Comparison of ENCODE assay signal across 13 mouse cellular contexts in the genomic region with DNA sequence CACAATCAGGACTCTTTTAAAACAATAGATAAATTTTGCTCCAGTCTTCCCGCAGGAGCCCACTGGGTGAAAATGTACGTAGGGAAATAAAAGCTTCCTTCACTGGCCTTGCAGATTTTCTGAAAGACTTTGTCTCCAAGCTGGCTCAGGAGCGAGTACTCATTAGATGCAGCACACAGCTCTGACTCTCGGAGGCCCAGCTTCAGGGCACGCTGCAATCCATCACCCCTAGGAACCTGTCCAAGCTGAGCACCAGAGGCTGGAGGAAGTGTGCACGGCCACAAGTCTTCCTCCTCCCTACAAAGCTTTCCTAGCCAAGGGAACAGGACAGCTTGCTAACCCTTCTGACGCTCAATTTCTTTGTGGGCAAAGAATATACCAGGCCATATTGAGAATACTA. TPM values are rescaled to one million over a fixed set of nuclear protein-coding genes. Genes with fewer than 3 reads are reported as not detected.
DNase-seq lines count a peak whose midpoint lies in the region; ATAC-seq and TF ChIP-seq lines count a peak whose summit lies in the region.
"Had no signal": no experiment of that assay in that cellular context is flagged by ENCODE, and none has a peak within 500 bp of the region (broad histone marks: within the 10 kb centered on the region; RNA-seq: fewer than 3 reads in every experiment).

No protein-coding gene starts in this region.

- H3K4me3 ChIP-seq in layer of hippocampus, adult 2 months = no peak overlapping the region
- H3K4me3 ChIP-seq in hindbrain, embryonic 14.5 days (replicated peaks; ENCODE audit: low read length) = no peak overlapping the region
- no peak overlapping the region for H3K4me3 ChIP-seq in neural tube, embryonic 13.5 days
- H3K4me3 ChIP-seq: heart, adult 2 months had no signal

- no peaks in the 10 kb centered on the region for H3K36me3 ChIP-seq in hindbrain, embryonic 14.5 days (replicated peaks; ENCODE audit: control insufficient read depth, insufficient read depth)
- no peaks in the 10 kb centered on the region for H3K36me3 ChIP-seq in neural tube, embryonic 13.5 days

- H3K27ac ChIP-seq in layer of hippocampus, adult 2 months = peak overlapping the region; percentile 75
- peak overlapping the region; percentile 62 for H3K27ac ChIP-seq in hindbrain, embryonic 14.5 days
- H3K27ac ChIP-seq in neural tube, embryonic 13.5 days (replicated peaks) = peak overlapping the region; percentile 57
- H3K27ac ChIP-seq: heart, adult 2 months had no signal

- no peak overlapping the region for H3K9ac ChIP-seq in hindbrain, embryonic 14.5 days
- H3K9ac ChIP-seq in neural tube, embryonic 13.5 days = no peak overlapping the region

- 43% methylated on average over 7 of the region's 7 CpGs for WGBS in hindbrain, embryonic 14.5 days
- 22% methylated on average over 7 of the region's 7 CpGs for WGBS in neural tube, embryonic 13.5 days

- no peak overlapping the region for H3K4me2 ChIP-seq in hindbrain, embryonic 14.5 days (replicated peaks)
- no peak overlapping the region for H3K4me2 ChIP-seq in neural tube, embryonic 13.5 days

- peaks cover 31% of the 10 kb centered on the region for H3K4me1 ChIP-seq in hindbrain, embryonic 14.5 days (replicated peaks; ENCODE audit: control insufficient read depth, insufficient read depth, low read length)
- peaks cover 45% of the 10 kb centered on the region for H3K4me1 ChIP-seq in neural tube, embryonic 13.5 days (replicated peaks)

- no peak for TF ChIP-seq CTCF in layer of hippocampus, adult 2 months (conservative IDR thresholded peaks at IDR 0.05)

- no peak for DNase-seq in layer of hippocampus, adult 2 months (ENCODE audit: low spot score in 2 of 2)
- DNase-seq in layer of hippocampus, postnatal 10 days (ENCODE audit: low spot score in 2 of 2) = no peak
- peak; percentile 63 for DNase-seq in embryo, embryonic 10.5 days (ENCODE audit: low spot score)
- peak; percentile 49 for DNase-seq in hindbrain, embryonic 14.5 days (ENCODE audit: low spot score)
- no peak for DNase-seq in retina, postnatal 1 day
- DNase-seq in cerebellum, adult 11-12 months = no peak
- DNase-seq: cerebellum, postnatal 36 days; heart, adult 2 months; thymus, postnatal 4 days had no signal

- no peaks in the 10 kb centered on the region for H3K27me3 ChIP-seq in hindbrain, embryonic 14.5 days (ENCODE audit: control insufficient read depth, insufficient read depth, low read length)
- no peaks in the 10 kb centered on the region for H3K27me3 ChIP-seq in neural tube, embryonic 13.5 days

- peak; percentile 67 for ATAC-seq in hindbrain, embryonic 14.5 days (ENCODE audit: low FRiP score)
- no peak; the same call in 1 of the 2 replicates for ATAC-seq in neural tube, embryonic 13.5 days (ENCODE audit: low read depth)
- ATAC-seq: CD4-positive, CD25-positive, alpha-beta regulatory T cell, adult 4 months had no signal

- H3K9me3 ChIP-seq in hindbrain, embryonic 14.5 days (ENCODE audit: control insufficient read depth, low read length) = no peaks in the 10 kb centered on the region
- 0 out of 2 replicates have a peak, but pooled peaks cover 2% of the 10 kb centered on the region for H3K9me3 ChIP-seq in neural tube, embryonic 13.5 days

RNA-seq across cellular contexts. Expression of gene Rgma, which starts 38.9 kb away (rescaled TPM):
- 10 to 100 TPM; 45.9 to 53.2 TPM for total RNA-seq in layer of hippocampus, adult 2 months (2021)
- total RNA-seq in layer of hippocampus, postnatal 10 days (2021) = 100 to 1,000 TPM; 111 to 128 TPM
- polyA plus RNA-seq in hindbrain, embryonic 14.5 days (2014; fragmentation: Nextera tagmentation; extraction: Ambion mirVana) = 46.3 and 46.7 TPM in 2 replicates
- 41.4 and 49.6 TPM in 2 replicates for polyA plus RNA-seq in neural tube, embryonic 13.5 days (2015; fragmentation: Nextera tagmentation; extraction: Ambion mirVana)
- total RNA-seq: megakaryocyte-erythroid progenitor cell, adult 5-6 weeks; neutrophil, adult 5-6 weeks had no signal
- polyA plus RNA-seq: CD4-positive, CD25-positive, alpha-beta regulatory T cell, adult 4 months had no signal

Comparison
In these comparisons a context has a peak if more than half of its experiments do, and no peak if none do; other contexts are left out.
1. DNase-seq: peak in embryo, embryonic 10.5 days (single experiment) and hindbrain, embryonic 14.5 days (single experiment); none in layer of hippocampus, adult 2 months (0 of 2), layer of hippocampus, postnatal 10 days (0 of 2), retina, postnatal 1 day (single experiment) and cerebellum, adult 11-12 months (single experiment).
2. Peak in every context shown above with its lines, with median percentiles within 50 percentile points of each other: H3K27ac ChIP-seq.